Mouse (Mus musculus) spleen, postnatal 14 days (tissue): ENCODE measurements around the gene Cdh13.

Experiments
- DNase-seq, 2 experiments: peaks; one replicate each; pipeline ENCODE4 v3.0.0; 2021 to 2022; ENCODE audit warnings: low spot score in 2 of 2

Gene Cdh13

GRCm38 (mm10) chr8:118446516-118446915 is 163.0 kb downstream of the Cdh13 start:
- no peak for DNase-seq

GRCm38 (mm10) chr8:118448011-118448410 is 164.5 kb downstream of the Cdh13 start:
- no peak for DNase-seq

- no peak for DNase-seq
Observed at GRCm38 (mm10) chr8:118452445-118453103, 169.0 kb downstream of the Cdh13 start.

GRCm38 (mm10) chr8:118455245-118455644 is 171.7 kb downstream of the Cdh13 start:
- DNase-seq = no peak

- DNase-seq = no peak
Observed at GRCm38 (mm10) chr8:118465330-118465948, 181.9 kb downstream of the Cdh13 start.

GRCm38 (mm10) chr8:118477587-118477986 is 194.1 kb downstream of the Cdh13 start:
- no peak for DNase-seq

- DNase-seq = no peak
Observed at GRCm38 (mm10) chr8:118488735-118489134, 205.2 kb downstream of the Cdh13 start.

- no peak for DNase-seq
Observed at GRCm38 (mm10) chr8:118502509-118502908, 219.0 kb downstream of the Cdh13 start.

GRCm38 (mm10) chr8:118509426-118509825 is 225.9 kb downstream of the Cdh13 start:
- no peak for DNase-seq

- no peak for DNase-seq
Observed at GRCm38 (mm10) chr8:118513259-118513658, 229.7 kb downstream of the Cdh13 start.

GRCm38 (mm10) chr8:118515616-118516015 is 232.1 kb downstream of the Cdh13 start:
- DNase-seq = no peak

GRCm38 (mm10) chr8:118517071-118517470 is 233.5 kb downstream of the Cdh13 start:
- DNase-seq = no peak

- no peak for DNase-seq
Observed at GRCm38 (mm10) chr8:118518030-118518741, 234.7 kb downstream of the Cdh13 start.

GRCm38 (mm10) chr8:118518742-118519102 is 235.2 kb downstream of the Cdh13 start:
- no peak for DNase-seq

- no peak for DNase-seq
Observed at GRCm38 (mm10) chr8:118523922-118524321, 240.4 kb downstream of the Cdh13 start.

GRCm38 (mm10) chr8:118538816-118539558 is 255.5 kb downstream of the Cdh13 start:
- DNase-seq = no peak

GRCm38 (mm10) chr8:118539559-118539819 is 256.0 kb downstream of the Cdh13 start:
- DNase-seq = no peak

- DNase-seq = no peak
Observed at GRCm38 (mm10) chr8:118539941-118540340, 256.4 kb downstream of the Cdh13 start.

- no peak for DNase-seq
Observed at GRCm38 (mm10) chr8:118552397-118552796, 268.9 kb downstream of the Cdh13 start.

GRCm38 (mm10) chr8:118552842-118553241 is 269.3 kb downstream of the Cdh13 start:
- no peak for DNase-seq

- no peak for DNase-seq
Observed at GRCm38 (mm10) chr8:118564024-118564423, 280.5 kb downstream of the Cdh13 start.

- DNase-seq = no peak
Observed at GRCm38 (mm10) chr8:118565186-118565585, 281.7 kb downstream of the Cdh13 start.
